Mouse (Mus musculus): Measurements from ENCODE around the gene Pklr. TPM values are rescaled to one million over a fixed set of nuclear protein-coding genes. Genes with fewer than 3 reads are reported as not detected.

The Pklr gene
- polyA plus RNA-seq, 2 experiments: 0.14 to 0.50 TPM

DNA sequence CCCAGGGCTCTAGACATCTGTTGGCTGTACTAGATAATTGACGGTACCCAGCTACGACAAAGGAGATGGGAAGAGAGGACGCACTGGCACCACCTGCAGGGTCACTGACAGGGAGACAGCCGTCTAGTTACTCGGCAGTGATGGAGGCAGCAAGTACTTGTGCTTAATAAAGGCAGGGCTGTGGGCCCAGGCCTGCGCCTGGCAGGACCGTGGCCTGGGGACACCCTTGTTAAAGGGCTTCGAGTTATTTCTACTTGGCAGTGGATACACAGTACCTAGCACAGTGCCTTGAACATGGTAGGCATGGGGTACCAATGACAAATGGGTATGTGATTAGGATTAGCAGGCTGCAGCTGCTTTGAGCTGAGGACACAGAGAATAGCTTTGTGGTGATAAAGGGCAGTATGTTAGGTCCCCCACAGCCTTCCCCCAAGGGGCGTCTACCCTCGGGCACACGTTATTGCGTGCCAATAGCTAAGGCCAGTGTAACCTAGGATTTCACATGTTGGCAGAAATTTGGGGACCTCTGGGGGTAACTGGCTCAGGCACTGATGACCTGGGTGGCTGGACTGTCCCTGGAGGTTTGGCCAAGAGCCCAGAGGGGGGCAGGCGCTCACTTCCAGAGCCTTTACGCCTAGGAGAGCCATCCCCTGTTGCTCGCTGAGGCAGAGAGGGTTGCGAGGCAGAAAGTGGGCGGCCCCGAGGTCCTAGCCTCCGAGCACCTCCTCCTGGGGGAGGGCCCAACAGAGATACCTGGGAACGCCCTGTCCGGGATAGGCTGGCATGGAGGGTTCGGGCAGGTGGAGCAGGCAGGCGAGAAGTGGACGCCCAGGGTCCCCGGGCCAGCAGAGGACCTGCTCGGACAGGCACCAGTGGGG is 11.4 kb downstream of the Pklr start:
- Histone ChIP-seq H3K4me1 (ENCODE audit: control insufficient read depth, insufficient read depth, low read length) (peaks cover 3% of the 10 kb centered on the region; the same call in 1 of the 2 replicates), H3K4me3 (replicated peaks; ENCODE audit: low read length) (peak overlapping the region; percentile 22), H3K4me2 (replicated peaks; ENCODE audit: low read depth, low read length, severe bottlenecking) (peak overlapping the region; percentile 44), H3K36me3 (ENCODE audit: control insufficient read depth, insufficient read depth, low read length) (no peaks in the 10 kb centered on the region), H3K9ac (ENCODE audit: low read depth, low read length, severe bottlenecking) (peak overlapping the region; percentile 31), H3K9me3 (ENCODE audit: control insufficient read depth, low read length) (no peaks in the 10 kb centered on the region), H3K27me3 (ENCODE audit: control insufficient read depth, insufficient read depth, low read length) (peaks cover 8% of the 10 kb centered on the region; the same call in 1 of the 2 replicates), H3K27ac (replicated peaks; ENCODE audit: low read depth, low read length) (no peak overlapping the region)
- no peak for TF ChIP-seq POLR2A (IDR thresholded peaks at IDR 0.05; ENCODE audit: borderline replicate concordance, extremely low read depth, insufficient read depth, insufficient read length)
- 24% methylated on average over 26 of the region's 26 CpGs for WGBS
- no peak for ATAC-seq (ENCODE audit: low FRiP score, low read depth)
- DNase-seq (ENCODE audit: low spot score): no peak

DNA sequence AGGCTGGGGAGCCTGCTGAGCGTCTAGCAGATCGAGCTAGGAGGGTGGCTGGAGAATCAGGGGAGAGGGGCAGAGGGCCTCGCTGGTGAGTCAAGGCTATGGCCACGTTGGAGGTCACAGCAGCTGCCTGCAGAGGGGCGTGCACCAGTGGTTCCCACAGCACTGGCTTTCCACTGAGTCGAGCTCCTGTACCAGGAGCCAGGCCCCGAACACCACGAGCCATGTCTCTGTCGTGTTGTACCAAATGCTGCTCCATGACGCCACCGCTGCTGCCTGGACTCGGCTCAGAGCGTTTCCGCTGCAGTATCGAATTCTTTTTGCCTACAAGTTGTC is 12.0 kb downstream of the Pklr start:
- peaks cover 8% of the 10 kb centered on the region; the same call in 1 of the 2 replicates for H3K27me3 ChIP-seq (ENCODE audit: control insufficient read depth, insufficient read depth, low read length)
- H3K4me1 ChIP-seq (ENCODE audit: control insufficient read depth, insufficient read depth, low read length): peaks cover 3% of the 10 kb centered on the region; the same call in 1 of the 2 replicates
- H3K4me3 ChIP-seq (replicated peaks; ENCODE audit: low read length): peak overlapping the region; percentile 22
- peak overlapping the region; percentile 31 for H3K9ac ChIP-seq (ENCODE audit: low read depth, low read length, severe bottlenecking)
- TF ChIP-seq POLR2A (IDR thresholded peaks at IDR 0.05; ENCODE audit: borderline replicate concordance, extremely low read depth, insufficient read depth, insufficient read length): no peak
- no peak for ATAC-seq (ENCODE audit: low FRiP score, low read depth)
- DNase-seq (ENCODE audit: low spot score): no peak
- H3K27ac ChIP-seq (replicated peaks; ENCODE audit: low read depth, low read length): no peak overlapping the region
- no peaks in the 10 kb centered on the region for H3K36me3 ChIP-seq (ENCODE audit: control insufficient read depth, insufficient read depth, low read length)
- H3K4me2 ChIP-seq (replicated peaks; ENCODE audit: low read depth, low read length, severe bottlenecking): peak overlapping the region; percentile 44
- H3K9me3 ChIP-seq (ENCODE audit: control insufficient read depth, low read length): no peaks in the 10 kb centered on the region
- WGBS: 9% methylated on average over 14 of the region's 15 CpGs

DNA sequence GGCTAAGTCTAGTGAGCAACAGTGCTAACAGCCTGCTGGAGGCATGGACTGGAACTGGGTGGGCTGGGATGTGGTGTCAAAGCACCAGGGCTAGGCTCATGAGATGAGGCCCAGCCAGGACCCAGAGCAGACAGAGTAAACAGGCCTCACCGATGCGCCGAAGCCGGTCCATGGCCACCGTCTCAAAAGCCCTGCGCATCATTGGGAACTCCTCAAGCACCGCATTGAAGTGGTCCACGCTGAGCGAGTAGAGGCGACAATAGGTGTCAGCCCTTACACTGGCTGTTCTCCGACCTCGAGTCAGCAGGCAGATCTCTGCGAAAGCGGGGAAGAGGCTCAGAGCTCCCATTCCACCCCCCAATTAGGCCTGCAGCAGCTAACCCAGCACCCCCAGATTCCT is 12.6 kb downstream of the Pklr start:
- Histone ChIP-seq H3K4me1 (ENCODE audit: control insufficient read depth, insufficient read depth, low read length) (peaks cover 3% of the 10 kb centered on the region; the same call in 1 of the 2 replicates), H3K27me3 (ENCODE audit: control insufficient read depth, insufficient read depth, low read length) (peaks cover 8% of the 10 kb centered on the region; the same call in 1 of the 2 replicates), H3K27ac (replicated peaks; ENCODE audit: low read depth, low read length) (no peak overlapping the region), H3K4me3 (replicated peaks; ENCODE audit: low read length) (0 out of 2 replicates have a peak overlapping the region, but pooled peaks have one; percentile 22), H3K9ac (ENCODE audit: low read depth, low read length, severe bottlenecking) (no peak overlapping the region), H3K36me3 (ENCODE audit: control insufficient read depth, insufficient read depth, low read length) (no peaks in the 10 kb centered on the region), H3K9me3 (ENCODE audit: control insufficient read depth, low read length) (no peaks in the 10 kb centered on the region), H3K4me2 (replicated peaks; ENCODE audit: low read depth, low read length, severe bottlenecking) (peak overlapping the region; percentile 44; the same call in 1 of the 2 replicates)
- ATAC-seq (ENCODE audit: low FRiP score, low read depth): no peak
- no peak for TF ChIP-seq POLR2A (IDR thresholded peaks at IDR 0.05; ENCODE audit: borderline replicate concordance, extremely low read depth, insufficient read depth, insufficient read length)
- no peak for DNase-seq (ENCODE audit: low spot score)
- WGBS: 76% methylated on average over 14 of the region's 14 CpGs

DNA sequence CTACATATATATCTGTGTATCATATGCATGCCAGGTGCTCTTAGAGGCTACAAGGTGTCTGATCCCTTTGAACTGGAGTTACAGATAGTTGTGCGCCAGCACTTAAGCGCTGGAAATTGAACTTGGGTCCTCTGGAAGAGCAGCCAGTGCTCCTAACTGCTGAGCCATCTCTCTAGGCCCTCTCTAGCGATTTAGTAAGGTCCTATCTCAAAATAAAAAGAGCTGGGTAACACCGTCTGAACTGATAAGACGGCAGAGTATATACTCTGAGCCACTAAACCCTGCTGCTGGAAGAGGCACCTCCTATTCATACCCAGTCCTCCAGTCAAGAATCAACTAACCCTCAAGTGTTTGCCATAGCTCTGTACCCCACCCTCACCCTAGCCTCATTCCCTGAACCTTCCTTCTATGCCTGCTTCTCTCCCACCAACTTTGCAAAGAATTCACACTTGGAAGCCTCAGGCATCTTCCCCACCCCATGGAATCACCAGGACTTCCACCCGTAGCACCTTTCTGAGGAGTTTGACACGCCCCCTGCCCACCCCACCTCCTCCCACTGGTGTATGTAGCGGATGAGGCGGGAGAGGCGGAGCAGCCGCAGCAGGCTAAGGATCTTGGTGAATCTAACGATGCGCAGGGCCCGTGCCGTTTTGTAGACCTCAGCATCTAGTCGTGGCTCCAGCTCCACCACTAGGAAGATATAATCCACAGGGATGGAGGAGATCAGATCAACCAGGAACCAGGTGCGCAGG is 16.3 kb downstream of the Pklr start:
- no peak for ATAC-seq (ENCODE audit: low FRiP score, low read depth)
- Histone ChIP-seq H3K27ac (replicated peaks; ENCODE audit: low read depth, low read length) (no peak overlapping the region), H3K9me3 (ENCODE audit: control insufficient read depth, low read length) (no peaks in the 10 kb centered on the region), H3K4me2 (replicated peaks; ENCODE audit: low read depth, low read length, severe bottlenecking) (no peak overlapping the region), H3K9ac (ENCODE audit: low read depth, low read length, severe bottlenecking) (no peak overlapping the region), H3K36me3 (ENCODE audit: control insufficient read depth, insufficient read depth, low read length) (no peaks in the 10 kb centered on the region), H3K4me3 (replicated peaks; ENCODE audit: low read length) (no peak overlapping the region), H3K27me3 (ENCODE audit: control insufficient read depth, insufficient read depth, low read length) (peaks cover 8% of the 10 kb centered on the region; the same call in 1 of the 2 replicates), H3K4me1 (ENCODE audit: control insufficient read depth, insufficient read depth, low read length) (peaks cover 3% of the 10 kb centered on the region; the same call in 1 of the 2 replicates)
- WGBS: 55% methylated on average over 17 of the region's 17 CpGs
- no peak for DNase-seq (ENCODE audit: low spot score)
- no peak for TF ChIP-seq POLR2A (IDR thresholded peaks at IDR 0.05; ENCODE audit: borderline replicate concordance, extremely low read depth, insufficient read depth, insufficient read length)

DNA sequence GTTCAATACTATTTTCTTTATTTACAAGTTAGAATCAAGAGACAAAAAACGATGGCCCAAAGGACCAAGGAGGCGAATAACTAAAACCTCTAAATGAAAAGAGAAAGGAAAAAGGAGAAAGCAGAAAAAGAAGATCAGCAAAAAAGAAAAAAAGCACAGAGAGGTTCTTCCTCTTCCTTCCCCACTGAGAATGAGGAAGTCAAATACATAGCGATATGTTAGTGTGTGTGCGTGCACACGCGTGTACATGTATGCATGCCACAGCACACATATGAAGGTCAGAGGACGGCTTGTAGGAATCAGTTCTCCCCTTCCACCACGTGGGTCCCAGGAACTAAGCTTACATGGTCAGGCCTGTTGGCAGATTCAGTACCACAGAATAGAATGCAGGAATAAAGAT is 21.0 kb downstream of the Pklr start:
- H3K4me2 ChIP-seq (replicated peaks; ENCODE audit: low read depth, low read length, severe bottlenecking): no peak overlapping the region
- H3K4me1 ChIP-seq (ENCODE audit: control insufficient read depth, insufficient read depth, low read length): peaks cover 9% of the 10 kb centered on the region
- WGBS: 88% methylated on average over 8 of the region's 8 CpGs
- H3K27ac ChIP-seq (replicated peaks; ENCODE audit: low read depth, low read length): no peak overlapping the region
- no peak overlapping the region for H3K9ac ChIP-seq (ENCODE audit: low read depth, low read length, severe bottlenecking)
- no peaks in the 10 kb centered on the region for H3K36me3 ChIP-seq (ENCODE audit: control insufficient read depth, insufficient read depth, low read length)
- no peaks in the 10 kb centered on the region for H3K9me3 ChIP-seq (ENCODE audit: control insufficient read depth, low read length)
- H3K27me3 ChIP-seq (ENCODE audit: control insufficient read depth, insufficient read depth, low read length): peaks cover 17% of the 10 kb centered on the region
- no peak overlapping the region for H3K4me3 ChIP-seq (replicated peaks; ENCODE audit: low read length)
- TF ChIP-seq POLR2A (IDR thresholded peaks at IDR 0.05; ENCODE audit: borderline replicate concordance, extremely low read depth, insufficient read depth, insufficient read length): no peak
- ATAC-seq (ENCODE audit: low FRiP score, low read depth) (no peak), DNase-seq (ENCODE audit: low spot score) (no peak)

Measured in limb, embryonic 14.5 days (tissue).